Mouse (Mus musculus) intestine, postnatal 0 days (tissue): ENCODE data around the gene Arid5b. TPM values are rescaled to one million over a fixed set of nuclear protein-coding genes. Genes with fewer than 3 reads are reported as not detected.

Source experiments
- ATAC-seq: fragments of 200-750 bp; cut with Nextera tagmentation; 2 replicates; pipeline ENCODE4 v1.8.0; 2017; ENCODE audit warnings: mild to moderate bottlenecking, moderate TSS enrichment, moderate library complexity
- H3K27ac ChIP-seq: fragments of 300-500 bp; sonication (generic); 2 replicates; pipeline ENCODE4 v1.5.1; 2014; ENCODE audit warnings: mild to moderate bottlenecking, low read depth, low read length, moderate library complexity
- H3K27me3 ChIP-seq: fragments of 300-500 bp; sonication (generic); replicated peaks from 2 replicates; pipeline ENCODE4 v1.6.1; 2014; ENCODE audit warnings: low read length, mixed read lengths; ENCODE audit not compliant: control insufficient read depth, insufficient read depth
- H3K36me3 ChIP-seq: fragments of 300-500 bp; sonication (generic); 2 replicates; pipeline ENCODE4 v1.6.1; 2014; ENCODE audit warnings: mild to moderate bottlenecking, moderate library complexity; ENCODE audit not compliant: control insufficient read depth, insufficient read depth
- H3K4me1 ChIP-seq: fragments of 300-500 bp; sonication (generic); replicated peaks from 2 replicates; pipeline ENCODE4 v1.6.1; 2014; ENCODE audit warnings: antibody characterized with exemption, low read length, mixed read lengths; ENCODE audit not compliant: control insufficient read depth, insufficient read depth
- H3K4me2 ChIP-seq: fragments of 300-500 bp; sonication (generic); replicated peaks from 2 replicates; pipeline ENCODE4 v1.6.1; 2014; ENCODE audit warnings: low read depth, mild to moderate bottlenecking, moderate library complexity
- H3K4me3 ChIP-seq: fragments of 300-500 bp; sonication (generic); 2 replicates; pipeline ENCODE4 v1.5.1; 2014; ENCODE audit warnings: low read depth, low read length
- H3K9ac ChIP-seq: fragments of 300-500 bp; sonication (generic); 2 replicates; pipeline ENCODE4 v1.6.1; 2014; ENCODE audit warnings: mild to moderate bottlenecking, low read depth, low read length
- H3K9me3 ChIP-seq: fragments of 300-500 bp; sonication (generic); 2 replicates; pipeline ENCODE4 v1.6.1; 2016; ENCODE audit warnings: mixed run types; ENCODE audit not compliant: control insufficient read depth
- CTCF ChIP-seq: sonication (generic); IDR thresholded peaks from 2 replicates; pipeline ENCODE4 v1.5.1; 2016; ENCODE audit warnings: low read depth, mild to moderate bottlenecking, control low read depth, antibody characterized with exemption, moderate library complexity
- WGBS: fragments of 180-500 bp; shearing (Covaris S2); extraction: QIAGEN DNeasy Blood & Tissue Kit; methylation state at CpG from one replicate; pipeline ENCODE4 v1.1.7; 2014; 5-methylcytosine and 5-hydroxymethylcytosine counted together
- polyA plus RNA-seq: library from polyadenylated mRNA; unstranded; fragments of >200 nt; fragmentation: Nextera tagmentation; extraction: Ambion mirVana; gene quantifications from 2 replicates; pipeline ENCODE4 v1.2.1, GENCODE M21; 2015

The Arid5b gene
- polyA plus RNA-seq, 1 experiment from 2014 or later, result 15.1 TPM

GRCm38 (mm10) chr10:68134071-68134470, 144.5 kb downstream of the Arid5b start:
- Histone ChIP-seq H3K4me2 (no peak overlapping the region), H3K27me3 (no peaks in the 10 kb centered on the region), H3K27ac (no peak overlapping the region), H3K9ac (no peak overlapping the region), H3K9me3 (no peaks in the 10 kb centered on the region), H3K36me3 (peaks cover 26% of the 10 kb centered on the region), H3K4me1 (peaks cover 3% of the 10 kb centered on the region; the same call in 1 of the 2 replicates), H3K4me3 (no peak overlapping the region)
- 71% methylated on average over 5 of the region's 5 CpGs for WGBS
- no peak for ATAC-seq
- no peak for TF ChIP-seq CTCF

GRCm38 (mm10) chr10:68132636-68133035, 145.9 kb downstream of the Arid5b start:
- Histone ChIP-seq H3K9me3 (no peaks in the 10 kb centered on the region), H3K27me3 (no peaks in the 10 kb centered on the region), H3K4me3 (no peak overlapping the region), H3K4me2 (no peak overlapping the region), H3K36me3 (peaks cover 27% of the 10 kb centered on the region), H3K4me1 (peaks cover 9% of the 10 kb centered on the region), H3K27ac (no peak overlapping the region), H3K9ac (no peak overlapping the region)
- TF ChIP-seq CTCF, result no peak
- ATAC-seq, result no peak
- 90% methylated on average over 9 of the region's 9 CpGs for WGBS

DNA sequence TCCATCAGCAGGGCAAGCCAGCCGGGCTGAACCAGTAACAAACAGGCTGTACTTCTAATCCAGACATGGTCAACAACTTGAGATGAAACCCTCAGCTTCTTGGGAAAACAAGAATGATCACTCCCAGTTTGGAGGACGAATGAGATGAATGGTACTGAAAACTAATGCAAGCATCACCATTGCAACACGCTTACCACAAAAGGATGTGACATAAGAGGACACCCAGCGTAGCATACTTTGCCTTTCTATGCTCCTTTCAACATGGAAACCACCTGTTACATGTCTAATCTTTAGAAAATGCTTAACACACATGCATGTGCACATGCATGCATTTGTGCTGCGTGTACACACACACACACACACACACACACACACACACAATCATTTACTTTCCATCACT, 146.4 kb downstream of the Arid5b start:
- no peak overlapping the region for H3K27ac ChIP-seq
- H3K27me3 ChIP-seq, result no peaks in the 10 kb centered on the region
- no peak for TF ChIP-seq CTCF
- H3K4me3 ChIP-seq, result no peak overlapping the region
- ATAC-seq, result no peak
- H3K36me3 ChIP-seq, result peaks cover 27% of the 10 kb centered on the region
- H3K9me3 ChIP-seq, result no peaks in the 10 kb centered on the region
- peaks cover 6% of the 10 kb centered on the region for H3K4me1 ChIP-seq
- no peak overlapping the region for H3K4me2 ChIP-seq
- no peak overlapping the region for H3K9ac ChIP-seq
- WGBS, result 96% methylated on average over 5 of the region's 5 CpGs

DNA sequence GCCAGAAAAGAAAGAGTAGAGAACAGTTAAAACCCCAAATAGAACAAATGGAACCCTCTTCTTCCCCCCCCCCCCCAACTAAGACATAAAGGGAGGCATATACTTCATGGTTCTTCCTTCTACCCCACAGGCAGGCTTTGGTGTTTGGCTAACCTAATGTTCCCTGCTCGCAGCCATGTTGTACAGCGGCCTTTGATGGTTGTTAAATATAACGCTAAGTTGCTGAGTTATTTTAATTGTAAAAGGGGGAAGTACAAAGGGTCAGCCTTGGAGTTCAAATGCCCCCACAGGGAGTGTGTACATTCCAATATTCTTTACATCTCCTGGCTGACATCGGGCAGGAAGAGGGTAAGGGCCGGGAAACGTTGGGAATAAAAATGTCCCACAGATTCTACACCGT, 148.9 kb downstream of the Arid5b start:
- no peak overlapping the region for H3K9ac ChIP-seq
- TF ChIP-seq CTCF, result no peak
- H3K27me3 ChIP-seq, result no peaks in the 10 kb centered on the region
- WGBS, result 62% methylated on average over 7 of the region's 7 CpGs
- no peak for ATAC-seq
- peaks cover 28% of the 10 kb centered on the region for H3K36me3 ChIP-seq
- no peak overlapping the region for H3K4me2 ChIP-seq
- H3K4me3 ChIP-seq, result no peak overlapping the region
- H3K9me3 ChIP-seq, result no peaks in the 10 kb centered on the region
- H3K27ac ChIP-seq, result no peak overlapping the region
- H3K4me1 ChIP-seq, result peaks cover 14% of the 10 kb centered on the region; the same call in 1 of the 2 replicates

- H3K9me3 ChIP-seq, result no peaks in the 10 kb centered on the region
- H3K27me3 ChIP-seq, result no peaks in the 10 kb centered on the region
- H3K27ac ChIP-seq, result no peak overlapping the region
- no peak for TF ChIP-seq CTCF
- no peak overlapping the region for H3K4me3 ChIP-seq
- 80% methylated on average over 3 of the region's 3 CpGs for WGBS
- no peak for ATAC-seq
- H3K36me3 ChIP-seq, result peaks cover 34% of the 10 kb centered on the region
- H3K4me1 ChIP-seq, result peaks cover 17% of the 10 kb centered on the region; the same call in 1 of the 2 replicates
- no peak overlapping the region for H3K4me2 ChIP-seq
- no peak overlapping the region for H3K9ac ChIP-seq
Measured at GRCm38 (mm10) chr10:68129009-68129408, 149.5 kb downstream of the Arid5b start.

GRCm38 (mm10) chr10:68128441-68128848, 150.1 kb downstream of the Arid5b start:
- Histone ChIP-seq H3K36me3 (peaks cover 37% of the 10 kb centered on the region), H3K4me1 (peaks cover 17% of the 10 kb centered on the region; the same call in 1 of the 2 replicates), H3K9ac (no peak overlapping the region), H3K4me2 (no peak overlapping the region), H3K9me3 (no peaks in the 10 kb centered on the region), H3K27me3 (no peaks in the 10 kb centered on the region), H3K4me3 (no peak overlapping the region), H3K27ac (peak overlapping the region; percentile 70)
- no peak for ATAC-seq
- whole genome bisulfite sequencing, result 57% methylated on average over 10 of the region's 10 CpGs
- no peak for TF ChIP-seq CTCF
